Mouse (Mus musculus) common myeloid progenitor, adult 5-6 weeks (primary cell): Measurements from ENCODE around the gene Fancd2os. TPM values are rescaled to one million over a fixed set of nuclear protein-coding genes. Genes with fewer than 3 reads are reported as not detected.

Experiments
- ATAC-seq: replicated peaks from 2 replicates; pipeline ENCODE4 v1.8.0; 2016; ENCODE audit warnings: low read depth, mild to moderate bottlenecking, moderate TSS enrichment, inconsistent platforms; ENCODE audit not compliant: poor library complexity, severe bottlenecking
- total RNA-seq: library from RNA; stranded (forward); fragments of 200-1000, 187-1606 nt; gene quantifications from 2 replicates; pipeline ENCODE4 v1.2.3, GENCODE M21; 2017

The Fancd2os gene
- total RNA-seq, 1 experiment from 2014 or later, result not detected

DNA sequence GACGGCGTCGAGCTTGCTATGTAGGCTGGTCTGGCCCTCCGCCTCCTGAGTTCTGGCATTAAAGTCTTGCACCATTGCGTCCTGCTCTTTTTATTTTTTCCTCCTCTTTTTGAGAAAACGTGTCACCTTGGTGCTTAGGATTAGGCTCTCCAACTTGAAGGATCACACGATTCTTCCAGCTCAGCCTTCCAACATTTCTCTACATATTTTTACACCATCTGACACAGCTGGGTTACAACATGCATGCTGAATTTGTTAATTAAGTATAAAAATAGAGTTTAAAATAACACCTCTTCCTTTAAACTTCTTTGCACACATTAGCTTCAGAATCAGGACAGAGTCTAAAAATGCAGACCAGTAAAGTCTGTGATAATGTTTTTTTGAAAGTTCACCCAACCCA lies 8.8 kb upstream of the Fancd2os start:
- no peak for ATAC-seq

GRCm38 (mm10) chr6:113608871-113609270 lies 8.4 kb upstream of the Fancd2os start:
- ATAC-seq, result no peak

DNA sequence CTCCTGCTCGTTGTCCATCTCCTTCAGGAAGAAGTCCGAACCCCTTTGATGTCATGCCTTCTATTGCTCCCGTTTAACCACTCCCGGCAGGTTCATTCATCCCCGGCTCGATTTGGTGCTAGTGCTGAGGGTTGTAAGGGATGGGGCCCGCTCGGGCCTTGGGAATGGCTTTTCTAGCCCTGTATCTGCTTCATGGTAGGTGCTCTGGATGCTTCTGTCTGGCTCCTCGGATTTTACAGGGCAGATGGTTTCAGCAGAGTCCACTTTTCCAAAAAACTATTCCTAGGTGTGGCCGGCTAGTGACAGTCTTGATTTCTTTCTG lies 4.7 kb upstream of the Fancd2os start:
- no peak for ATAC-seq

DNA sequence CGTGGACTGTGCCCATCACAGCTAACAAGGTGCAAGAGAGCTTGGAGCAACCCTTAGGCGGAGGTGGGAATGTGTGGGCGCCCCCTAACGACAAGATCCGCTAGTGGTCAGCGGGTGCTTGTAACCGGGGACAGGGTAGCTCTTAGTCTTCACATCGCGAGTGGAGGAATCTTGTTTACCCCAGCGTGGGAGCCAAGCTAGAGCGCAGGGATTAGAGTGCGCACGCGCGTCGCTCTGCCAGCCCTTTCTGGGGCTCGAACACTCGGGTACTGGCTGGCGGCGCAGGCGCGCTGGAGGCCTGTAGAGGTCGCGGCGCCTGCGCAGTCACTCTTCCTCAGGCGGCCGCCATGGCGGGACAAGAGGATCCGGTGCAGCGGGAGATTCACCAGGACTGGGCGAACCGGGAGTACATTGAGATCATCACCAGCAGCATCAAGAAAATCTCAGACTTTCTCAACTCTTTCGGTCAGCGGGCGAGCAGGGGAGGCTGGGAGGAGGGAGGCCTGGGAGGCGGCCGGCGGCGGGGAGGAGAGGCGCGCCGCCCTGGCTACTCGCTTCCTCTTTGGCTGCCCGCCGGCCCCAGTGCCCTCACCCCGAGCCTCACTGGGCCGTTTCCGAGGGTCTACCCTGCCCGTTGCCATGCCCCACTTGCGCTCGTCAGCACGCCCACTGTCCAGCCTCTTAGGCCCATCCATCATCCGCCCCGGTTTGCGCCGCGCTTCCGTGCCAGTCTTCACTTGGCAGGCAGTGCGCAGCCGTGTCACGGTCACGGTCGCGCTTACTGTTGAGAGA lies 4.1 kb upstream of the Fancd2os start, which contains the start of gene Brk1:
TSS of gene Brk1 (plus strand) at position 341 of the 792 bp plus-strand sequence.
- peak; percentile 82 for ATAC-seq

- no peak for ATAC-seq
These were observed 3.5 kb upstream of the Fancd2os start for GRCm38 (mm10) chr6:113603993-113604392.

DNA sequence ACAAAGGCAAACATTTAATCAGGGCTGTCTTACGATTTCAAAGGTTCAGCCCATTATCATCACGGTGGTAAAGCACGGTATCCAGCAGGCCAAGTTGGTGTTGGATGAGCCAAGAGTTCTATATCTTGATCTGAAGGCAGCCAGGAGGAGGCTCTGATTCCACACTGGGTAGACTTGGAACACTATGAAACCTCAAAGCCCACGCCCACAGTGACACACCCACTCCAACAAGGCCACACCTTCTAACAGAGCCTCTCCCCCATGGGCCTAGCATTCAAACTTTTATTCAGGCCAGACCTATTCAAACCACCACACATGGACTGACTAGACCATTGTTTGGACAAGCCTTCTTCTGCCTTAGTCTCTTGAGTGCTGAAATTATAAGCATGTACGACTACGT lies 2.3 kb upstream of the Fancd2os start:
- ATAC-seq, result 0 out of 2 replicates have a peak, but pooled peaks have one; percentile 4

GRCm38 (mm10) chr6:113599833-113600232 lies 682 bp downstream of the Fancd2os start:
- no peak for ATAC-seq

- no peak for ATAC-seq
These were observed 2.6 kb downstream of the Fancd2os start for GRCm38 (mm10) chr6:113597945-113598344.

- no peak for ATAC-seq
These were observed 7.9 kb downstream of the Fancd2os start for GRCm38 (mm10) chr6:113592637-113593036.

- ATAC-seq, result no peak
These were observed 13.9 kb downstream of the Fancd2os start for GRCm38 (mm10) chr6:113586466-113587183.

- ATAC-seq, result no peak
These were observed 15.4 kb downstream of the Fancd2os start for GRCm38 (mm10) chr6:113585065-113585464.

DNA sequence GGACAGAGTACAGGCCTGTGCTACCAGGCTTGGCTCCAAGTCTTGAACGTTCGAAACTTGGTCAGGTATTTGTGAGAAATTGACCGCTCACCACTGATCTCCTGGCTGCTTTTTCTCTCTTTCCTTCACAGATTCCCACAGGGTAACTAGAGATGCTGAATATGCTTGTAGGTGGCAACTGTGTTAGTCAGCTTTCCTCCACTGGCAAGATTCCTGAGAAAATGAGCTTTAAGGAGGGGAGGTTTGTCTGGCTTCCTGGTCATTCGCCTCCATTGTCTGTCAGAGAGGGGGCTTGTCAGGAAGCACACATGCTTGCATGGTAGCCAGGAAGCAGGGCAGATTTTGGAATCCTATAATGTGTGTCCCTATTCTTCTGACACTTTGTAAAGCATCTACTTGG lies 17.5 kb downstream of the Fancd2os start:
- ATAC-seq, result no peak

DNA sequence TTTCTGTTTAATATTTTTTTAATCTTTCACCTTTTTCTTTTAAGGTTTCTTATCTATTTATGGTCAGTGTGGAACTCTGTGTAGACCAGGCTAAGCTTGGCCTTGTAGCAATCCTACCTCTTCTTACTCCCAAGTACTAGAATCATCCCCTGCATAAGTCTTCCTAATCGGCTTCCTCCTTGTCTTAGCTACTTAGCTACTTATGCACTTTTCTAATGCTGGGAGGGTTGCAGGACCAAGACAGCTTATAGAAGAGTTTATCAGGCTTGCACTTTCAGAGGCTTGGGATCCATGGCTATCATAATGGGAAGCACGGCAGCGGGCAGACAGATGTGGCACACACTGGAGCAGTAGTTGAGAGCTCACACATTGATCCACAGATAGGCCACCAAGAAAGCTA lies 21.2 kb downstream of the Fancd2os start:
- no peak for ATAC-seq

DNA sequence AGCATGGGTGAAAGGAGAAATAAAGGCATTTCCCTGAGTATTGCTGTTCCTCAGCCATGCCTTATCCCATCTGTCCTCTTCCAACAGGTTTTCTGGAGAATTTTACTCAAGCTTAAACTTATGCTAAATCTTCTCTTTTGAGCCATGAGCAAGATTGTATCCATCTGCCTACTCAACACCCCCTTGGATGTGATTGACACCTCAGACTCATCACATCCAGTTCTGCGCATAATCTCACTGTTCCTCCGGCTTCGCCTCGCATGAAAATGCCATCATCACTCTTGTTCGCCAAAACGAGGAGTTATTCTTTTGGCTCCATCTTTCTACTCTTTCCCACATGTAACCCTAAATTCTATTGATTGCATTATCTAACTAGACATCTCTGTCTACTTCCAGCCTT lies 24.5 kb downstream of the Fancd2os start:
- no peak for ATAC-seq

GRCm38 (mm10) chr6:113564557-113564956 lies 36.0 kb downstream of the Fancd2os start:
- ATAC-seq, result no peak

DNA sequence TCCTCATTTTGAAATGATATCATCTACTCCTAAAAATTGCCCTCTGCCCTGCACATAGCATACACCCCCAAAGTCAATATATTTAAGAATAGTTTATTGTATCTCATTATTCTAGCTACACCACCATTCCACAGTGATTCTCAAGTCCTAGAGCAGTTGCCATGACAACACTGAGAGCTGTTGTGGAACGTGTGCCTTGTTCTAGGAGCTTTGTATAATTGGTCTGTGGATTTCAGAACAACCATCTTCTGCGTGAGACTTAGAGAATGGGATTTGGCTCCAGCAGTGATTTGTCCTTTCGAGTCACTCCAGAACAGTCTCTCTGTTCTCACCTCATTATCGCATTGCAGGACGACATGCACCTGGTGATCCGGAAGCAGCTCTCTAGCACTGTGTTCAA lies 40.8 kb downstream of the Fancd2os start:
- no peak for ATAC-seq

Other genes with a start within 250 kb of the Fancd2os start
- gene Tada3, start 222.8 kb downstream of the Fancd2os start, total RNA-seq, result 20.7 and 33.1 TPM in 2 replicates
- 175 and 193 TPM in 2 replicates for gene Arpc4, start 222.6 kb downstream of the Fancd2os start, total RNA-seq
- gene Ttll3, start 211.5 kb downstream of the Fancd2os start, total RNA-seq, result 0.78 and 1.4 TPM in 2 replicates
- 5.5 and 9.0 TPM in 2 replicates for gene Rpusd3, start 181.4 kb downstream of the Fancd2os start, total RNA-seq
- gene Cidec, start 165.0 kb downstream of the Fancd2os start, total RNA-seq, result not detected in 2 replicates
- 28.6 and 32.7 TPM in 2 replicates for gene Jagn1, start 158.1 kb downstream of the Fancd2os start, total RNA-seq
- 1.6 and 2.6 TPM in 2 replicates for gene Il17re, start 142.2 kb downstream of the Fancd2os start, total RNA-seq
- 0.09 and 0.44 TPM in 2 replicates for gene Il17rc, start 129.3 kb downstream of the Fancd2os start, total RNA-seq
- gene Creld1, start 117.4 kb downstream of the Fancd2os start, total RNA-seq, result 4.1 and 9.4 TPM in 2 replicates
- not detected in 2 replicates for gene Prrt3, start 98.8 kb downstream of the Fancd2os start, total RNA-seq
- 31.3 and 40.9 TPM in 2 replicates for gene Emc3, start 69.1 kb downstream of the Fancd2os start, total RNA-seq
- 21.1 and 31.8 TPM in 2 replicates for gene Fancd2, start 69.0 kb downstream of the Fancd2os start, total RNA-seq
- 115 and 131 TPM in 2 replicates for gene Brk1, start 4.1 kb upstream of the Fancd2os start, total RNA-seq
- 10.6 and 15.9 TPM in 2 replicates for gene Vhl, start 23.2 kb upstream of the Fancd2os start, total RNA-seq
- gene Irak2, start 37.8 kb upstream of the Fancd2os start, total RNA-seq, result 10.8 and 21.1 TPM in 2 replicates
- 102 and 108 TPM in 2 replicates for gene Tatdn2, start 96.3 kb upstream of the Fancd2os start, total RNA-seq
- not detected in 2 replicates for gene Ghrl, start 119.2 kb upstream of the Fancd2os start, total RNA-seq
- 82.1 and 90.0 TPM in 2 replicates for gene Sec13, start 140.0 kb upstream of the Fancd2os start, total RNA-seq